Mouse (Mus musculus): ENCODE measurements around the gene Kif24.

DNA sequence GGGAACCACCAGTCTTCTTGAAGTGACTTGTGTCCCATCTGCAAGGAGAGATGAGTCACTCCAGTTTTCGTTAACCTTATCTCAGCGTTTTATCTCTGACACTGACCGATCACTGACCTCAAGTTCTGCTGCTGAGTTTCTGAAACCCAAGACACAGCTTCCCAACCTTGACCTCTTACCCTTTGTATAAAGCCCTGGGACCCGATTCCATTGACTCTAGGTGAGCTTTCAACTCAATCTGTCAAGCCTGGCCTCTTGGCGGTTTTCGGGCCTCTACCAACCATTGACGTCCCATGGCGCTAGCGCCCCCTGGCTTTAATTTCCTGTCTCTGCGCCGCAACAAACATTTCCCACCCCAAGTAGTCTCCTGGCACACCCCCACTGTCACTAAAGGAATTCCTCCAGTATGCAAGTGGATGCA is 40.5 kb upstream of the Kif24 start:
- TF ChIP-seq CTCF (IDR thresholded peaks at IDR 0.05; ENCODE audit: borderline replicate concordance, insufficient read depth, low read depth, low read length) (no peak), POLR2A (IDR thresholded peaks at IDR 0.05; ENCODE audit: borderline replicate concordance, insufficient read depth, low read length) (no peak)
